Mouse (Mus musculus): ENCODE data around the gene Zswim5.

Gene Zswim5

DNA sequence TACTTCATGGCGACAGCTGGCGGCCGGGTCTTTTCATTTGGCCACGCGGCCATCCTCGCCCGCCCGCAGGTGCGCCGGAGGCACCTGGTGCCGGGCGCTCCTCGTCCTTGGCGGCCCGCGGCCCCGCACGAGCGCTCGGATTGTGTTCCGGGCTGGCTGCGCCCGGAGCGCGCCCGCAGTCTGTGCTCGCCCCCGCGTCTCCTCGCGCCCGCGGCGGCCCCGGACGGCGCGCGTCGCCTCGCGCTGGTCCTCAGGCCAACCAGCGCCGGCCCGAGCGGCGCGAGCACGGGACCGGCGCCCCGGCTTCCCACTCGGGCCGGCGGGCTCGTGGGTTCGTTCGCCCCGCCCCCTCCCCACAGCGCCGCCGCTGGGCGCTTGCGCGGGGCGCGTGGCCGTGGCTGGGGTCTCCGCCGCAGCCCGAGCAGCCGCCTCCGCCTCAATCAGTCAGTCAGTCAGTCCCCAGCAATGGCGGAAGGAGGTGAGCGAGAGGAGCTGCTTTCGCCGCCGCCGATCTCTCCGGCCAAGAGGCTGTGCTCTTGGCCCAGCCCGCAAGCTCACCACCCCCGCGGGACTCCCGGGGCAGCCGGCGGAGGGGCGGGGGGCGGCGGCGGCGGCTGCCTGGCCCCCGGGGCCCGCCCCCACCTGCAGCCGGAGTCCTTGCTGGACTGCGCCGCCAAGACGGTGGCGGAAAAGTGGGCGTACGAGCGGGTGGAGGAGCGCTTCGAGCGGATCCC, at the start of gene Zswim5:
Gene Zswim5, plus strand, starts transcription at position 382 of the 734 bp plus-strand sequence.
- WGBS = under 1% methylated on average over 104 of the region's 104 CpGs

DNA sequence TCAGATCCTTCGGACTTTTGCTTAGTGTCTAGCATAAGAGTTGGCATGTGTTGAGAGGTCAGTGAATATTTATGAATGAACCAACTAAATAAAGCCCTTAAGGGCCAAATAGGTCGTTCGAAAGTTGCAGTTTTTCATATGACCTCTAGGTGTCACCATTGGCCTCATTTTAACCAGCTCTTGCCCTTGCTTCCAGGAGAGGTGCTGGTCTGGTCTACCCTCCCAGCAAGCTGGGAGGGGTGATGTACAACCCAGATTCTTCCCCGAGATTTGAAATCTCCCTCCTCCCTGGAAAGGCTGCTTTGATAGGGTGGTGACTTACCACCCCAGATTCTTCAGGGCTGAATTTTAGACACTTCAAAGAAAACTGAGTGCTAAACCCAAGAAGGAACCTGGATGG, 49.4 kb upstream of the Zswim5 start:
- 3% methylated on average over 4 of the region's 4 CpGs for WGBS

DNA sequence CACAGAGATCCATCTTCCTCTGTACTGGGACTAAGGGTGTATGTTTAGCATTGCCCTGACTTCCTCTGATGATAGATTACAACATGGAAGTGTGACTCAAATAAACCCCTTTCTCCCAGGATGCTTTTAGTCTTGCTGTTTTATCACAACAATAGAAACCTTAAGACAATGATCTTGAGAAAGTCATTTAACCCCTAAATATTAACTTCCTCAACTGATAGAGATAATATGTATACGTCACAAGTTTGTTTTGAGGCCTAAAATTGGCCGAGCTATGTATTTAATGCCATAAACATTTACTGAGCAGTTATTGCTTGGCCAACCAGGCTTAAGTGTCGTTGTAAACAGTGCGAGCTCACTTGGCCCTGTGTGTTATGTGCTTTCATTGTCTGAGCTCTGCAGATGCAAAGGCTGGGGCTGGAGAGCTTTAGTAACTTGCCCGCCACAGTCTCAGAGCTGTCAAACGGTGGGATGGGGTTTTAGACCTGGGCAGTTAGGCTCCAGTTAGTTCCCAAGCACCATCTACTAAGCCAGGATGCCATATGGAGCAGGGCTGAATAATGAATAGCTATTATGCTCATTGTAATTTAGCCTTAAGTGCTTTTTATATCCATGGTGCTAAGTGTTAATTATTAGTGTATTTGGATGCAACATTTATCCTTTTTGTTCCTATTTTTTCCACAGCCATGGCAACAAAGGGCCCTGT, 47.7 kb upstream of the Zswim5 start:
- 71% methylated on average over 6 of the region's 6 CpGs for WGBS

- 46% methylated on average over 6 of the region's 6 CpGs for WGBS
Observed at GRCm38 (mm10) chr4:116830070-116830368, 47.2 kb upstream of the Zswim5 start.

DNA sequence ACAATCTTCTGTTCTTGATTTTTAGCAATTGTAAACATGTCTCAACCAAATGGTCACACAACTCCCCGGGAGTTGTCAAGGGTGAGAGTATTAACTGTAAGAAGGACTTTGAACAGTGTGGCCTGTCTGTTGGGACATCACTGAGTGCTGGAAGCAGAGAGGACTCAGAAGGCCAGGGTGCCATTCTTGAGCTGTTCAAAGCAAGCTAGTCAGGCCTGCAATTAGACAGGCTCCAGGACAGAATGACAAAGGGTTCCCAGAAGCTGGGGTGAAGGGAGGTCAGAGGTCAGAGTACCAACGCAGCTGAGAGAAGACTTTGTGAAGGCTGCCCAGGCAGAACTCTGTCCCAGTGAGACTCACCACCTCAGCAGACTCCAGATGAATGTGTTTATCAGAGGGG, 38.2 kb upstream of the Zswim5 start:
- WGBS = 40% methylated on average over 2 of the region's 2 CpGs

- WGBS = 41% methylated on average over 23 of the region's 29 CpGs
Observed at GRCm38 (mm10) chr4:116840096-116840495, 37.1 kb upstream of the Zswim5 start.

- 86% methylated on average over 6 of the region's 6 CpGs for WGBS
Observed at GRCm38 (mm10) chr4:116840841-116841240, 36.3 kb upstream of the Zswim5 start.

DNA sequence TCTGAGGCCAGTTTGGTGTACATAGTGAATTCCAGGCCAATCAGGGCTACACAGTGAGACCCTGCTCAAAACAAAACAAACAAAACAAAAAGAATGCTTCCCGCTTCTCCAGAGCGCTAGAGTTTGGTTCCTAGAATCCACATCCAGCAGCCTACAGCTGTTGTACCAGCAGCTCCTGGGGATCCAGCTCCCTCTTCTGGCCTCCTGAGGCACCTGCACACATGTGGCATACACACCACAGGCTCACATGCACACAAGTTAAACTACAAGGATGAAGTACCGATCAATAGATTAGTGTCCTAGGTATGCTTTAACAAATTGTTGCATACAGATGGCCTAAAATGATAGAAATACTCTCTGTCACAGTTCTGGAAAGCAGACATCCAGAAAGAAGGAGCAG, 32.9 kb upstream of the Zswim5 start:
- WGBS = 92% methylated on average over 3 of the region's 3 CpGs

DNA sequence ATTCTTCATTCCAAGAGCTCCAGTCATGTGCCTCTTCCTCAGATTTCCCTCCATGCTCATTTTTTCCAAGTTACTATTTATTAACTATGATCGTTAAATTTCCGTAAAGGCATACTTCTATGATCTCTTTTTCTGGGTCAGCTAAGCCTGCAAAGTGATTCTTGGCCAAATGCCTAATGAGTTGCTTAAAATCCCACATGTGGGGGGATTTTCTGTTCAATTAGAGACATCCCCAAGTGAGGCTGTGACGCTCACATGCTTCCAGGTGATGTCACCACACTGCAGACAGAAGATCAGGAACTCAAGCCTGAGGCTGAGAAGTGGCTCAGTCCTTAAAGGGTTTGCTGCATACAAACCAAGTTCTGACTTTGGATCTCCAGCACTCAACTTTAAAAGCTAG, 27.3 kb upstream of the Zswim5 start:
- 62% methylated on average over 3 of the region's 3 CpGs for WGBS

GRCm38 (mm10) chr4:116854286-116854685, 22.9 kb upstream of the Zswim5 start:
- 58% methylated on average over 2 of the region's 2 CpGs for WGBS

DNA sequence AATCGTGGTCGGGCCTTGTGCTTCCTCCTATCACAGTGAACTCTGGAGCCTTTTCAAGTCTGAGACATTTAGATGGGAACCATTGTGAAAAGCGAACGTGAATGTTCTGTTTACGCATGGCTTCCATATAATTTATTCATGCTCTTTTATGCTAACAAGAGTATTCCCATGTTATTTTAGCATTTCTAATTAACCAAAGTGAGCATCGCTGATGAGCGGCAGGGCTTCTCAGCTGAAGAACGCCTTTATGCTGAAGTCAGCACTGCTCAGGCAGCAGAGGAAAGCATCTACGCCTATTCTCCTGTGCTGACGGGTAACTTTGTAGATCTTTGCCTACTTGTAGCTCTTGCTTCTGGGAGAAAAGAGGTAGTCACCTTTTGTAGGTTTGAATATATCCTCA, 20.0 kb upstream of the Zswim5 start:
- 51% methylated on average over 10 of the region's 10 CpGs for WGBS

DNA sequence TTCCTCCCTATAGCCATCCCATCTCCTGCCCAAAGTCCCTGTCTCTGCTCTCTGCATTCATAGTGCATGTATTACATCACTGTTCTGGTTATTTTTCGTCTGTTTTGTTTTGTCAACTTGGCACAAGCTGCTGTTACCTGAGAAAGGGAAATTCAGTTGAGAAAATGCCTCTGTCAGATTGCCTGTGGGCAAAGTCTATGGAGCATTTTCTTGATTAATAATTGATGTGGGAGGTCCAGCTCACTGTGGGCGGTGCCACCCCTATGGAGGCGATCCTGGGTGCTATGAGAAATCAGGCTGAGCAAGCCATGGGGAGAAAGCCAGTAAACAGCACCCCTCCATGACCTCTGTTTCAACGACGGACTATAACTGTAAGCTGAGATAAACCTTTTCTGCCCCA, 17.5 kb upstream of the Zswim5 start:
- WGBS = 70% methylated on average over 5 of the region's 5 CpGs

- WGBS = 84% methylated on average over 8 of the region's 8 CpGs
Observed at GRCm38 (mm10) chr4:116862023-116862422, 15.2 kb upstream of the Zswim5 start.

DNA sequence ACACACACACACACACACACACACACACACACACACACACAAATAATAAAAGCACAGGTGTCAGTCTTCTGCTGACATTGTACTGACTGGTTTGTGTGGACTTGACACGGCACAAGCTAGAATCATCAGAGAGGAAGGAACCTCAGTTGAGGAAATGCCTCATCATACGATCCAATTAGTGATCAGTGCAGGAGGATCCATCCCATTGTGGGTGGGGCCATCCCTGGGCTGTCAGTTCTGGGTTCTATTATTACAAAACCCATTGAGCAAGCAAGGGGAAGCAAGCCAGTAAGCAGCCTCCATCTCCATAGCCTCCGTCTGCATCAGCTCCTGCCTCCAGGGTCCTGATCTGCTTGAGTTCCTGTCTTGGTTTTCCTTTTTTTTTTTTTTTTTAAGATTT, 7.3 kb upstream of the Zswim5 start:
- WGBS = 76% methylated on average over 3 of the region's 3 CpGs

DNA sequence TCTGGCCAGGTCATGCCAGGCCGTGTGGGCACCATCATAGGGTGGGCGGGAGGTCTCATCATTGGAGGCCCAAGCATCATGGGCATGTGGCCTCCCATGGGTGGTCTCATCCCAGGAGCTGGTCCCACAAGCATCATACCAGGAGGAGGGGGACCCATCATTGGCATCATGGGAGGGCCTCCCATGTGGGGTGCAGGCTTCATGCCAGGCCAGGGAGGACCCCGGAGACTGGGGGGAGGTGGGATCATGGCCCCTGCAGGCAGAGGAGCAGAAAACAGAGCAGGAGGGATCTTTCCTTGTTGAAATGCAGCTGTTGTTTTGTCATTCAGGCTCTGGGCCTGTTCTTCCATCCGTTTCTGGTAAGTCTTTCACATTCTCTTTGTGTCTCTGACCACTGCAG, 2.6 kb upstream of the Zswim5 start:
- WGBS = 90% methylated on average over 4 of the region's 4 CpGs

- 0% methylated on average over 15 of the region's 15 CpGs for WGBS
Observed at GRCm38 (mm10) chr4:116876630-116876994, 564 bp upstream of the Zswim5 start.

- WGBS = under 1% methylated on average over 57 of the region's 57 CpGs
Observed at GRCm38 (mm10) chr4:116877729-116878321, 649 bp downstream of the Zswim5 start.

GRCm38 (mm10) chr4:116878491-116878890, 1.3 kb downstream of the Zswim5 start:
- WGBS = 7% methylated on average over 11 of the region's 11 CpGs

DNA sequence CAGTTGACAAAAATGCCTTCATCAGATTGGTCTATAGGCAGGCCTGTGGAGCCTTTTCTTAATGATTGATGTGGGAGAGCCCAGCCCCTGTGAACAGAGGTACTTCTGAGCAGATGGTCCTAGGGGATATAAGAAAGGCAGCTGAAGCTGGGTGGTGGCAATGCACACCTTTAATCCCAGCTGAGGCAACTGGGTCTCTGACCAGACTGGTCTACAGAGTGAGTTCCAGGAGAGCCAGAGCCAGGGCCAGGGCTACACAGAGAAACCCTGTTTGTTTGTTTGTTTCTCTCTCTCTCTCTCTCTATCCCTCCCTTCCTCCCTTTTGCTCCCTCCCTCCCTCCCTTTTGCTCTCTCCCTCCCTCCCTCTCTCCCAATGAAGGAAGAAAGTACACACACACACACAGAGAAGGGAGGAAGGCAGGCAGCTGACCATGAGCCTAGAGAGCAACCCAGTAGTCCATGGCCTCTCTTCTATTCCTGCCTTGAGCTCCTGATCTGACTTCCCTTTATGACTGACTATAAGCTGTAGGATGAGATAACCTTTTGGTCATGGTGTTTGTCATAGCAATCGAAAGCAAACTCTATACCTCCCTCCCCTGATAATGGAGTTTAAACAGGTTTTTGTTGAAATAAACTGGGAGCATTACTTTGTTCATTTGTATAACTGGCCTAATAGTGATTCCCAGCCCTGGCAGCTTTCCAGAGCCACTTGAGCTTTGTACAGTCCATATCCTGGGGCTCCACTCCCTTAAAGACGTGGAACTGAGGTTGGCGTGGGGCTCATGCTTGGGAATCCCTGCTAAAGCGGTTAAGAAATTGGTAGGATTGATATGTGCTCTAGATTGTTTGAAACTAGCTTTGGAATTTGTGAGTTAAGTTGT, 17.3 kb downstream of the Zswim5 start:
- WGBS = 84% methylated on average over 4 of the region's 4 CpGs

DNA sequence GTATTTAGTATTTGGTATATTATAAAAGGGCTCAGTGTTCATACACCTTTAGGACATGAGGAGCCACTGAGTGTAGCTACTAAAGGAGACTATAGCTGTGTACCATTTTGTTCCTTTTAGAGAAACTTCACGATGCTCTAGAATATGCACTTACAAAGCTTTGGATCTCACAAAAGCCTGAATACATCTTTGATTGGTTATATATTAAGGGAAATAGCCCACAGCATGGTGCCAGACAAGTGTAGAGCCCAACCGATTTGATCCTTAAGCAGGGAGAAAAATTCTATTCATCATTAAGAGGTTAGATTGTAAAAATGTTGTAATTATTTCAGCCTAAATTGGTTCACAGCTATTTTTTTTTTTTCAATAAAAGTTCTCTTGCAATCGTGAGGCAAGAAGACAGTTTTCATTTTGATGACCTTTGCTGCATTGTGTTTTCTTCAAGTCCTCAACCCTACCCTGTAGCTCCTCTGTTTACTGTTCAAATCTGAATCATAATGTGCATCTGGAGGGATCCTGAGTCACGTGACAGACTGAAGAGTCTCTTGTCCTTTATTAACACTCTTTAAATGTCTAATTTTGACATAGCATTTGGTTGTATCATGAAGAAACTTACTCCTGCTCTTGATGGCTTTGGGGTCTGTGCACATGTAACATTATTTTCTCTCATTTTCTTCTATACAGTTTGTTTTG, 33.5 kb downstream of the Zswim5 start:
- WGBS = 51% methylated on average over 4 of the region's 4 CpGs

DNA sequence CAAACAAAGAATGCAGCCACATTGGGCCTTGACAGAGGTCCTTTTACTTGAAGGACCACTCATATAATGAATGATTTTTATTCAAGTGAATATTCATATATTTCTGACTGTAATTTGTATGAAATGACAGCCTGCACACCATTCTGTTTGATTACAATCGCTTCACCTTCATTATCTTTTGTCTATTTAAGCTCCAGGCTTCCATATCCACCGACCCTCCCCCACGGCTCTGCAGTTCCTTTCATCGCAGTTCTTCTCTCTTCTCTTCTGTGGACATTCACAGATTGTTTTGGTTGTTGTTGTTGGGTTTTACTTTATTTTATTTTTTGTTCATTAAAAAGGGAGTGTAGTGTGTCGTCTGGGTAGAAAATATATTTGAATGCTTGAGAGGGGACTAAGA, 34.0 kb downstream of the Zswim5 start:
- 57% methylated on average over 5 of the region's 5 CpGs for WGBS

GRCm38 (mm10) chr4:116913318-116913717, 36.1 kb downstream of the Zswim5 start:
- 85% methylated on average over 2 of the region's 2 CpGs for WGBS

Measured in cerebral cortex, adult 2 months (tissue).